Mouse (Mus musculus) CD4-positive, CD25-positive, alpha-beta regulatory T cell, adult 4 months (primary cell): ENCODE results near the gene Dnaic1. TPM values are rescaled to one million over a fixed set of nuclear protein-coding genes. Genes with fewer than 3 reads are reported as not detected.

Experiments used
- ATAC-seq: one replicate; pipeline ENCODE4 v1.8.0; 2017
- polyA plus RNA-seq, 2 experiments: library from polyadenylated mRNA; unstranded; fragments of 100-300 nt; shearing (Covaris generic); gene quantifications; one replicate each; pipeline ENCODE4 v1.2.1; 2017

The Dnaic1 gene
- polyA plus RNA-seq, result not detected

- peak; percentile 96 for ATAC-seq
Observed at GRCm38 (mm10) chr4:41569411-41569885, at the start of gene Dnaic1, which contains the start of gene Fam219a. Gene Dnaic1, plus strand, starts transcription at chr4:41569775. Gene Fam219a, minus strand, starts transcription at chr4:41569538.

GRCm38 (mm10) chr4:41520641-41521040 lies 48.9 kb upstream of the Dnaic1 start:
- ATAC-seq, result no peak

- ATAC-seq, result no peak
Observed at GRCm38 (mm10) chr4:41522136-41522535, 47.4 kb upstream of the Dnaic1 start.

- no peak for ATAC-seq
Observed at GRCm38 (mm10) chr4:41522788-41523187, 46.8 kb upstream of the Dnaic1 start.

- ATAC-seq, result no peak
Observed at GRCm38 (mm10) chr4:41523839-41524238, 45.7 kb upstream of the Dnaic1 start.

DNA sequence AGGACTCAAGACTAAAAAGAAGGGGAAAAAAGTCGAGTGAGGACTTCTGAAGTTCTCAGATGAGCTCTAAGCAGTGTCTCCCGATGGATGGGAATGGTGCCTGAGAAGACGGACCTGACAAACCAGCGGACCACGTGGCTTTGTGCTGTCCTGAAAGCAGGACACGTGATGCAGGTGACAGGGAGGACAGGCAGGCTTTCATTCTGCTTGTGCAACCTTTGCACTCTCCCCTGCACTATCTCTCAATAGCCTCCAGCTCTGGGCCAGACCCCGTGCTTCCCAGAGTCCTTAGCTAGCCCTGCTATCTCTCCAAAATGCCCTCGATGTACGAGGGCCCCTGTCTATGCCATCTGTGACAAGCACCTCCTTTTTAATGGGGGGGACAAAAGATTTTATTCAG lies 44.7 kb upstream of the Dnaic1 start:
- no peak for ATAC-seq

DNA sequence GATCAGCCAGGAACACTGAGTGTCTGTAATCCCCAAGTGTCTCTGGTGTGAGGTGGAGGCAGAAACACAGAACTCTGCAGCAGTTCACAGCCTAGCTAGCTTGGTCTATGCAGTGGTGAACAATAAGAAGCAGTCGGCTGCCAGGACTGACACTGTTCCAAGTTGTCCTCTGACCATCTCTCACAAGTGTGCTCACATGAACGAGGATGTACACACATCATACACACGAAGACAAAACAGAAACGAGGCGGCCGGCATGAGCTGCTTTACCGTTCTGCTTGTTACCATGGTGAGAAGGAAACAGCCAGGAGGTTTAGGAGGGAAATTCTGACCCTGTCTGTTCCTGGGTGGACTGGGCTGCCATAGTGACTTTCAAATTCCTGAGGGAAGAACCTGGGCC lies 43.0 kb upstream of the Dnaic1 start:
- no peak for ATAC-seq

DNA sequence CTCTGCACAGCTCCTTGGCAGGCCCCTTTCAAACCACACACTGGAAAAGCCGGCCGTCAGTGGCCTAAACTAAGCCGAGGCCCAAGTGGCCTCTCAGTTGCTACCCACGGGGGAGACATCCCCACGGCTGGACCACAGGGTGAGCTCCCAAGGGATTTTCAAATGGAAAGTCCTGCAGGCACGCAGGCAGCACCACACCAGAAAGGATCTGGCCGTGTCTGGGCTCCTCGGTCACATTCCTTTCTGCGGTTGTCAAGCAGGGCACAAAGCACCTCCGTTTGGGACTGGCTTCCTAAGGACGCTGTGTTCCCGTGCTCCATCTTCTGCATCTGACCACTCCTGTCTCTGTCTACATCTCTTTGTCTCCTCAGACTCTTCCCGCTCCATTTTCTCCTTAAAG lies 42.5 kb upstream of the Dnaic1 start:
- ATAC-seq, result no peak

- ATAC-seq, result no peak
Observed at GRCm38 (mm10) chr4:41527996-41528395, 41.6 kb upstream of the Dnaic1 start.

DNA sequence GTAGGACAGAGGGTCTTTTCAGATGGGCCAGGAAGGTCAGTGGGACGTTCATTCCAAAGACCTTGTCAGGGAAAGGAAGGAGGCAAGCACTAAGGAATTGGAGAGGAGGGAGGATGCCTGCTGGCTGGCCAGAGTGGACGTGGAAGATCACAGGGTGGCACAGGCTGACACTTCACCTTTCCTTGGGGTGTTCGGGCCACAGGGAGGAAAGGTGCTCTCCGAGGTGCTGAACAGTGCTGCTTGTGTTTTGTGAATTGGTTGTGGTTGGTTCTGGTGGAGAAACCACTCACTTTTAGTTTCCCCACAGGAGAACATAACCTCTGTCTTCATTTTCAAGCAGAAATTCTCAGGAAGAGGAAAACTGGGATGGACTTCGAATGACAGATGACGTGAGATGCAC lies 37.2 kb upstream of the Dnaic1 start:
- ATAC-seq, result no peak

- no peak for ATAC-seq
Observed at GRCm38 (mm10) chr4:41534866-41535265, 34.7 kb upstream of the Dnaic1 start.

GRCm38 (mm10) chr4:41542136-41542535 lies 27.4 kb upstream of the Dnaic1 start:
- no peak for ATAC-seq

DNA sequence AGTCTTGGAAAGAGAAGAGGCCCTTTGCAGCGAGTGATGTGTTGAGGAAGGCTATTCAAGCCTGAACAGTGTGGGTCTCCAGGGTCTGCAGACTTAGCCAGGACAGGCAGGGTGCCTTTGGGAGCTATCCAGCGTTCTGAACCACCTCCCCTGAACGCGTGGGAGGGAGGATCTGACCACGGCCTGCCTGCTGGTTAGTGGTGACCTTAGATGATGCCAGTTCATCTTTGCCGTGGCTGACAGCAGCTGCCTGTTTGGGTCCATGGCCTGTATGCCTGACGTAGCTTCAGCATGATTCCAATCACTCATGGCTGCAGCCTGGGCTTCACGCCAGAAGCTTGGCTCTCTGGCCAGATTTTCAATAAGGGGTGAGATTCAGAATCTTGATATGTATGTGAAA lies 23.6 kb upstream of the Dnaic1 start:
- ATAC-seq, result no peak

DNA sequence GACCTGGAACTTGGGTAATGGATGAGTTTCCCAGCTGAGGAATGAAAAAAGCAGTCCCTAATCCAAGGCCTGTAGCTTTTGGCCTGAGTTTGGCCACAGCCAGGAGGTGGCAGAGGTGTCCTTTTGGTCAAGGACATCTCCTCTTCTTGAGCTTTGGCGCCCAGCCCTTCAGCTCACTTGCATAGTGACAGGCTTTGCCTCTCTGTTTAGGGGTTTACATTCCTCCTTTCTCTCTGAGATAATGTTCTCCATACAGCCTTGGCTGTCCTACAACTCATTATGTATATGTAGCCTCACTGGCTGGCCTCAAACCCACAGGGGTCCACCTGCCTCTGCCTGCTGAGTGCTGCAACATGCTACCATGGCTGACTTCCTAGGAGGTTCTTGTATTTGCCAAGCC lies 22.5 kb upstream of the Dnaic1 start:
- no peak for ATAC-seq

DNA sequence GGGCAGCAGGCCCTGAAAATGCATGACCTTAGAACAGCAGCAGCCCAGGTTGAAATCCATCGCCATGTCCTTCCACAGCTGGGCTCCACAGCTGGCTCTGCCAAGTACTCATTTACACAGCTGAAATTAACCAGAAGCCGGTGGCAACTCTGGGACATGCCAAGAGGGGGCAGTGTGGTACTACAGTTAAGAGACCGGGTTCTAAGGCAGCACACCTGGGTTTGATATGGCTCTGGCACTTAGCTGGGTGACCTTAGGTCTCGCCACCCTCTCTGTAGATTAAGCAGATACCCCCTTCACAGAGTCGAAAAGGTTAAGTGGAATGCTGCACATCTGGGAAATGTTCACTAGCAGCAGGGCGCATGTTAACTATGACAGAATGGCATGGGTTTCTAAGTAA lies 17.0 kb upstream of the Dnaic1 start:
- peak; percentile 83 for ATAC-seq

GRCm38 (mm10) chr4:41553116-41553515 lies 16.5 kb upstream of the Dnaic1 start:
- ATAC-seq, result no peak

- no peak for ATAC-seq
Observed at GRCm38 (mm10) chr4:41554994-41555663, 14.4 kb upstream of the Dnaic1 start.

DNA sequence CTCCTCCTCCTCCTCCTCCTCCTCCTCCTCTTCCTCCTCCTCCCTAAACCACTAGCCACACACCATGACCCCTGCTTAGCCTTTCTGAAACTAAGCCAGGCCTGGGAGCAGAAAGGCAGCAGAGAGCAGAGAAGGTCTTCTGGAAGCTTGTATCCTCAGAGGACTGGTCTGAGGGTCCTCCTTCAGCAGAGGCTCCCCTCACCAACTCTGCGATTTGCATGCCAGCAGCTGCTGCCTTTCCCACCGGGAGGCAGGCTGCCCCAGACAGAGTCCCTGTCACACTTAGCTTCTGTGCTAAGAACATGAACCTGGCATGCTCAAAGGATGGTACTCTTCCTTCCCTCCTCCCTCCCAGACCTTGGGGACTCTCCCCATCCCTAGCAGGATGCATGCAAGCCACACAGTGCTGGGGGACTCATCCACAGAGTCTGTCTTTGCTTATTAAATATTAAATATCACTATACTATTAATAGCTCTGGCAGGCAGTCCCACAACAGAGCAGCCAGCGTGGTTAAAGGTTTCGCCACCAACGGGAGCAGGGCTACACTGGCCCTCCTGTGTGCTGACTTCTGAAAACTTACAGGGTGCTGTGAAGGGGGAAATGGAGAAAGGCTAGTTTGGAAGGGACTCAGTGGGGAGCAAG lies 13.1 kb upstream of the Dnaic1 start:
- ATAC-seq, result no peak

GRCm38 (mm10) chr4:41557092-41557491 lies 12.5 kb upstream of the Dnaic1 start:
- no peak for ATAC-seq

DNA sequence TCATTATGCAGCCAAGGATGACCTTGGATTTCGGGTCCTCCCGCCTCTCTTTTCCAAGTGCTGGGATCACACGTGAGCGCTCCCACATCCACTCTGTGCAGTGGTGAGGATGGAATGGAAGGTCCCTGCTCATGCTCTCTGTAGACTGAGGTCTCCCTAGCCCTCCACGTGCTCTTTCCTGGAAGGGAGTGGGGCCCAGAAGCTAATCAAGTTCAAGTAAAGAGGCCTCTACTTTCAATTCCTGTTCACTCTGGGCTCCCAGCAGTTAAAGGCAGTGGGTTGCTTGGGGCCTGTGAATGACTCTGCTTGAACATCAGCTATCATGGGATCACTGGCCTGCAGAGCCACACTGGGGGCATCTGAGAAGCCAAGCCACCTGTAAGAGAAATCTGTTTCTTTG lies 6.3 kb upstream of the Dnaic1 start:
- no peak for ATAC-seq

DNA sequence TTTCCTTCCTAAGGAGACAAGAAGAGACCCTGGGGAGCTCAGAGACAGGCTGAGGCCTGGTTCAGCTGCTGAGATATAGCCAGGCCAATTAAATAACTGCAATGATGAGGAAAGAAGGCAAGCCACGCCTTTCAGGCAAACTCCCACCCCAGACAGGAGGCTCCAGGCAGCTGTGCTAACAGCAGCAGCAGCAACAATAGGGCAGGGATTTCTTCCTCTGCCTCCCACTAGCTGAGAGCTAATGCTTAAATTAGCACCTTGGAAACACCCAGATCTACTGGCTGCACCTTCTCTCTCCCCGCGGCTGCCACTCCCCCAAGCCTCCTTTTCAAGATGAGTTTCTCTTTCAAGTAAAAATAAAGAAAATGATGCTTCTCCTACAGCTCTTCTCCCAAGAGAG lies 3.5 kb upstream of the Dnaic1 start:
- no peak for ATAC-seq

- ATAC-seq, result no peak
Observed at GRCm38 (mm10) chr4:41568239-41568638, 1.3 kb upstream of the Dnaic1 start.

DNA sequence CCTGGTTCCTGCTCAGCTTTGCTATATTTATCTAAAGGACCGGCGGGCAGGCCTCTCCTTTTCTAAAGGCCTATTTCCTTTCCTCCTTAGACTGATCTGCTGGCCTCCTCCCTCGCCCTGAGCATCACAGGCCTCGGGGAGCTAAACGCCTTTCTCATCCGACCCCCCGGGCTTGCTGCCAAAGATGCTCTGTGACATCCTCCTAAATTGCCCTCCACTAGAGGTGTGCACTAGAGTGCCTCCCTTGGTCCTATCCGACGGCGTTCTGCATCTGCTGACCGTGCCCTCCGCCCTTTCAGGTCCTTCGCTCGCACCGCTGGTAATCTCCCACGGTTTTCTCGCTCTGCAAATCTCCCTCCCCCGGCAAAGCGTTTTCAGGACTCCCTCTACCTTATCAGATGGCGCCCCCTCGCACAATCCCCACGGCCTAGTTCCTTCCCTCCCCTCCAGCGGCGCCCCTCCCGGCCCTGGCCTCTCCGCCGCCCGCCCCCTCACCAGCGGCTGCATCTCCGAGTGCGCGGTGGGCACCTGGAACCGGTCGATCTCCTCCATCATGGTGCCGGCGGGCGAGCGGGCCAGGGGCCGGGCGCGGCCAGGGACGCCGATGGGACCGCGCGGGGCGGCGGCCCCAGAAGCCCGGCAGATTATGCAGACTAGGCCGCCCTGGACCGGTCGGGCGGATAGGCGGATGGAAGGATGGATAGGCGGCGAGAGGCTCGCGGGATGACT lies 729 bp upstream of the Dnaic1 start:
- peak; percentile 2 for ATAC-seq

- ATAC-seq, result no peak
Observed at GRCm38 (mm10) chr4:41571490-41571889, 1.9 kb downstream of the Dnaic1 start.
